Mouse (Mus musculus): ENCODE measurements around the gene Rassf6.

GRCm38 (mm10) chr5:90641218-90641610 is 757 bp upstream of the Rassf6 start:
- no peak for TF ChIP-seq CTCF (IDR thresholded peaks at IDR 0.05; ENCODE audit: extremely low read depth, insufficient read depth, insufficient read length, insufficient replicate concordance)
- no peak for TF ChIP-seq POLR2A (IDR thresholded peaks at IDR 0.05; ENCODE audit: low read depth, low read length)

Measured in spleen, adult 2 months (tissue).